Mouse (Mus musculus) hindbrain, embryonic 11.5 days (tissue): ENCODE results near the gene Inka2. TPM values are rescaled to one million over a fixed set of nuclear protein-coding genes. Genes with fewer than 3 reads are reported as not detected.

Experiments
- ATAC-seq: fragments of 200-750 bp; cut with Nextera tagmentation; 2 replicates; pipeline ENCODE4 v1.8.0; 2017; ENCODE audit warnings: mild to moderate bottlenecking, moderate TSS enrichment, moderate library complexity; ENCODE audit not compliant: low FRiP score
- DNase-seq: peaks from one replicate; pipeline ENCODE4 v3.0.0-alpha.2; 2015; ENCODE audit warnings: low spot score
- H3K27ac ChIP-seq: fragments of 300-500 bp; sonication (generic); 2 replicates; pipeline ENCODE4 v1.5.1; 2014; ENCODE audit warnings: mild to moderate bottlenecking, low read depth, low read length
- H3K27me3 ChIP-seq: fragments of 300-500 bp; sonication (generic); 2 replicates; pipeline ENCODE4 v1.6.1; 2014; ENCODE audit warnings: mild to moderate bottlenecking, low read length, moderate library complexity, mixed read lengths; ENCODE audit not compliant: control insufficient read depth, insufficient read depth
- H3K36me3 ChIP-seq: fragments of 300-500 bp; sonication (generic); 2 replicates; pipeline ENCODE4 v1.6.1; 2014; ENCODE audit warnings: mild to moderate bottlenecking, low read length, moderate library complexity, mixed read lengths; ENCODE audit not compliant: control insufficient read depth, insufficient read depth
- H3K4me1 ChIP-seq: fragments of 300-500 bp; sonication (generic); replicated peaks from 2 replicates; pipeline ENCODE4 v1.6.1; 2014; ENCODE audit warnings: low read length, mixed read lengths; ENCODE audit not compliant: control insufficient read depth, insufficient read depth
- H3K4me2 ChIP-seq: fragments of 300-500 bp; sonication (generic); replicated peaks from 2 replicates; pipeline ENCODE4 v1.6.1; 2014; ENCODE audit warnings: mild to moderate bottlenecking, low read depth, low read length
- H3K4me3 ChIP-seq: fragments of 300-500 bp; sonication (generic); 2 replicates; pipeline ENCODE4 v1.5.1; 2014; ENCODE audit warnings: low read depth, low read length
- H3K9ac ChIP-seq: fragments of 300-500 bp; sonication (generic); 2 replicates; pipeline ENCODE4 v1.6.1; 2014; ENCODE audit warnings: low read depth, low read length
- H3K9me3 ChIP-seq: fragments of 300-500 bp; sonication (generic); 2 replicates; pipeline ENCODE4 v1.6.1; 2016; ENCODE audit warnings: low read length; ENCODE audit not compliant: control insufficient read depth
- WGBS: fragments of 180-500 bp; shearing (Covaris S2); extraction: QIAGEN DNeasy Blood & Tissue Kit; methylation state at CpG from one replicate; pipeline ENCODE4 v1.1.7; 2014; 5-methylcytosine and 5-hydroxymethylcytosine counted together
- polyA plus RNA-seq: library from polyadenylated mRNA; unstranded; fragments of >200 nt; fragmentation: Nextera tagmentation; extraction: Ambion mirVana; gene quantifications from 2 replicates; pipeline ENCODE4 v1.2.1, GENCODE M21; 2014

Gene Inka2
- polyA plus RNA-seq, 1 experiment from 2014 or later: 1.2 TPM

DNA sequence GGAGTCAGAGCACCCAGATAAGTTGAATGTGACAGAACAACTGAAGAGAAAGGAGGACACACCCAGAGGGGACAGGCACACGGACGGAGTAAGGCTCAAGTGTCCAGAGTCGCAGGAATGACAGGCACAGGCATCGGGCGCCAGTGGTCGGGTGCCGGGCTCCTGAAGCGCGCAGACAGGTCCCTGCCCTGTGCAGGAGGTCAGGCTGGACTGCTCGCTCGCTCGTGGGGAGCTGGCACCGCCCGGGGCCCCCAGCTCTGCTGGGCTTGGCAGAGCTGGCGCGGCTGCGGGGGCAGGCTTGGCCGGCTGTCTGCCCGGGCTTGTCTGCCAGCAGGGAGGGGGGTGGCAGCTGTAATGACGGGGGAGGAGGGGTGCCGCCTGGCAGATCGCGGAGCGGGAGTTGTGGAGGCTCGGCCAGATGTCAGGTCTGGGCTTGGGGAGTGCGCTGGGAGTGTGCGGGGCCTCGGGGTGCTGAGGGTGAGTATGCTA, 706 bp downstream of the Inka2 start:
- no peaks in the 10 kb centered on the region for H3K36me3 ChIP-seq
- peaks cover 4% of the 10 kb centered on the region; the same call in 1 of the 2 replicates for H3K4me1 ChIP-seq
- peak overlapping the region; percentile 55 for H3K4me3 ChIP-seq
- no peak overlapping the region for H3K27ac ChIP-seq
- peak overlapping the region; percentile 96 for H3K4me2 ChIP-seq
- peak; percentile 59 for ATAC-seq
- WGBS: under 1% methylated on average over 28 of the region's 28 CpGs
- peak; percentile 50 for DNase-seq
- H3K9ac ChIP-seq: peak overlapping the region; percentile 43
- H3K9me3 ChIP-seq: no peaks in the 10 kb centered on the region
- H3K27me3 ChIP-seq: peaks cover 14% of the 10 kb centered on the region

GRCm38 (mm10) chr3:105705561-105705960, 1.2 kb downstream of the Inka2 start:
- Histone ChIP-seq H3K9me3 (no peaks in the 10 kb centered on the region), H3K36me3 (no peaks in the 10 kb centered on the region), H3K27ac (no peak overlapping the region), H3K4me2 (peak overlapping the region; percentile 96), H3K27me3 (peaks cover 14% of the 10 kb centered on the region), H3K4me1 (peaks cover 4% of the 10 kb centered on the region; the same call in 1 of the 2 replicates), H3K9ac (peak overlapping the region; percentile 43), H3K4me3 (peak overlapping the region; percentile 55)
- ATAC-seq (no peak), DNase-seq (no peak)
- 20% methylated on average over 3 of the region's 3 CpGs for WGBS

GRCm38 (mm10) chr3:105706366-105707020, 2.1 kb downstream of the Inka2 start:
- Histone ChIP-seq H3K4me1 (peaks cover 4% of the 10 kb centered on the region; the same call in 1 of the 2 replicates), H3K4me2 (no peak overlapping the region; the same call in 1 of the 2 replicates), H3K9ac (no peak overlapping the region), H3K9me3 (no peaks in the 10 kb centered on the region), H3K4me3 (no peak overlapping the region), H3K27ac (no peak overlapping the region), H3K27me3 (peaks cover 14% of the 10 kb centered on the region), H3K36me3 (no peaks in the 10 kb centered on the region)
- ATAC-seq (no peak), DNase-seq (no peak)
- WGBS: 41% methylated on average over 4 of the region's 4 CpGs

DNA sequence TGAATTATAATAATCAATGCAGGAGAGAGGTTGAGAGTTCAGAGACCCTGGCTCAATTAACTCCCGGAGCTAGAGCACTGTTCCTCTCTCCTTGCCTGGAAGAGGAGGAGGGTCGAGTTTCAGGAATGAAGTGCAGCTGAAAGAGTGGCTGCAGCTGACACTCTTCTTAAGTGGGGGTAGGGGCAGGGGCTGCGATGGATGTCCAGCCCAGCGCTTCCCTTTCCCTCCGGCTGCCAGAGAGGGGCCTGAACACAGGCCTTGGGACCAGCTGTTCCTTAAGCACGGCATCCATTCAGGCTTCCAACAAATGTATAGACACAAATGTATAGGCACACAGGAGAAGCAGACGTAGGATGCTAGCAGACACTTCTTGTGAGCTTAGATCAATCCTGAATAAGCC, 3.2 kb downstream of the Inka2 start:
- Histone ChIP-seq H3K36me3 (no peaks in the 10 kb centered on the region), H3K9me3 (no peaks in the 10 kb centered on the region), H3K4me1 (peaks cover 4% of the 10 kb centered on the region; the same call in 1 of the 2 replicates), H3K4me3 (no peak overlapping the region), H3K27ac (no peak overlapping the region), H3K4me2 (no peak overlapping the region), H3K9ac (no peak overlapping the region), H3K27me3 (peaks cover 14% of the 10 kb centered on the region)
- WGBS: 14% methylated on average over 7 of the region's 7 CpGs
- ATAC-seq: no peak
- DNase-seq: peak; percentile 19

- DNase-seq (no peak), ATAC-seq (no peak)
- peaks cover 11% of the 10 kb centered on the region for H3K27me3 ChIP-seq
- H3K4me1 ChIP-seq: peaks cover 8% of the 10 kb centered on the region; the same call in 1 of the 2 replicates
- no peak overlapping the region for H3K4me2 ChIP-seq
- 77% methylated on average over 6 of the region's 6 CpGs for WGBS
- H3K9ac ChIP-seq: no peak overlapping the region
- no peaks in the 10 kb centered on the region for H3K9me3 ChIP-seq
- no peaks in the 10 kb centered on the region for H3K36me3 ChIP-seq
- no peak overlapping the region for H3K27ac ChIP-seq
- no peak overlapping the region for H3K4me3 ChIP-seq
Observed at GRCm38 (mm10) chr3:105710246-105710645, 5.8 kb downstream of the Inka2 start.

- 69% methylated on average over 7 of the region's 7 CpGs for WGBS
- no peak for ATAC-seq
- no peak for DNase-seq
Observed at GRCm38 (mm10) chr3:105711741-105712140, 7.3 kb downstream of the Inka2 start.

DNA sequence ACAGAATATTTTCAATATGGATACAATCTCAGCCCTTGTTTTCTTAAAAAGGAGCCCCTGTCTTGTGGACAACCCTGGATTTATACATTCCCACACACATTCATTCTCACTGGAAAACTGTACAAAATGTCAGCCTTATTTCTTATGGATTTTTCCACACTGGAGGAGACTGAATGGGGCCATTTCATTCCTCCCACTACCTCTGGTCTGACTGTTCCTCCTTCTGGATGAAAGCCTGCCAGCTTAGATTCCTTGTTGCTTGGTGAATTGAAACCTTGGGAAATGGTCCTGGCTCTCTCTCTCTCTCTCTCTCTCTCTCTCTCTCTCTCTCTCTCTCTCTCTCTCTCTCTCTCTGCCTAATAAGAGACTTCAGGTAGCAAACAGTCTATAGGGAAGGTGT, 8.4 kb downstream of the Inka2 start:
- Histone ChIP-seq H3K4me3 (no peak overlapping the region), H3K9ac (no peak overlapping the region), H3K4me2 (no peak overlapping the region), H3K27me3 (no peaks in the 10 kb centered on the region), H3K27ac (no peak overlapping the region), H3K36me3 (no peaks in the 10 kb centered on the region), H3K9me3 (no peaks in the 10 kb centered on the region), H3K4me1 (0 out of 2 replicates have a peak, but pooled peaks cover 9% of the 10 kb centered on the region)
- ATAC-seq: no peak
- no peak for DNase-seq

More at GRCm38 (mm10) chr3:105711741-105712140, 7.3 kb downstream of the Inka2 start:
- H3K36me3 ChIP-seq: no peaks in the 10 kb centered on the region
- H3K4me3 ChIP-seq: no peak overlapping the region
- no peak overlapping the region for H3K4me2 ChIP-seq
- peaks cover 1% of the 10 kb centered on the region; the same call in 1 of the 2 replicates for H3K27me3 ChIP-seq
- H3K9me3 ChIP-seq: no peaks in the 10 kb centered on the region
- H3K27ac ChIP-seq: 0 out of 2 replicates have a peak overlapping the region, but pooled peaks have one; percentile 17
- no peak overlapping the region for H3K9ac ChIP-seq
- peaks cover 12% of the 10 kb centered on the region; the same call in 1 of the 2 replicates for H3K4me1 ChIP-seq

GRCm38 (mm10) chr3:105714091-105714819, 9.9 kb downstream of the Inka2 start:
- H3K9ac ChIP-seq: no peak overlapping the region
- H3K36me3 ChIP-seq: no peaks in the 10 kb centered on the region
- 0 out of 2 replicates have a peak, but pooled peaks cover 8% of the 10 kb centered on the region for H3K4me1 ChIP-seq
- ATAC-seq: peak; percentile 39; the same call in 1 of the 2 replicates
- no peak overlapping the region for H3K4me2 ChIP-seq
- no peaks in the 10 kb centered on the region for H3K9me3 ChIP-seq
- WGBS: 23% methylated on average over 7 of the region's 8 CpGs
- no peak for DNase-seq
- H3K27ac ChIP-seq: peak overlapping the region; percentile 37; the same call in 1 of the 2 replicates
- no peak overlapping the region for H3K4me3 ChIP-seq
- H3K27me3 ChIP-seq: no peaks in the 10 kb centered on the region
